Mouse (Mus musculus): ENCODE measurements around the gene Atp6v0b. TPM values are rescaled to one million over a fixed set of nuclear protein-coding genes. Genes with fewer than 3 reads are reported as not detected.

The Atp6v0b gene
- polyA plus RNA-seq, 1 experiment from 2014 or later = 305 TPM

- peak overlapping the region; percentile 87 for H3K4me3 ChIP-seq (ENCODE audit: low read length)
- ATAC-seq (ENCODE audit: low FRiP score, low TSS enrichment) = no peak
- peaks cover 33% of the 10 kb centered on the region for H3K4me1 ChIP-seq (ENCODE audit: insufficient read depth, low read length)
- H3K9ac ChIP-seq (replicated peaks; ENCODE audit: low read length) = 0 out of 2 replicates have a peak overlapping the region, but pooled peaks have one; percentile 85
- no peak overlapping the region for H3K27ac ChIP-seq (ENCODE audit: low read length)
- no peaks in the 10 kb centered on the region for H3K9me3 ChIP-seq (ENCODE audit: low read length)
- peak overlapping the region; percentile 99 for H3K4me2 ChIP-seq (replicated peaks; ENCODE audit: low read depth, low read length)
- H3K36me3 ChIP-seq (ENCODE audit: insufficient read depth, low read length) = peaks cover 12% of the 10 kb centered on the region
- H3K27me3 ChIP-seq (ENCODE audit: insufficient read depth, low read length) = no peaks in the 10 kb centered on the region
- 59% methylated on average over 3 of the region's 3 CpGs for WGBS
Measured at GRCm38 (mm10) chr4:117913421-117913820, 26.3 kb upstream of the Atp6v0b start.

- ATAC-seq (ENCODE audit: low FRiP score, low TSS enrichment) = no peak
- Histone ChIP-seq H3K9me3 (ENCODE audit: low read length) (no peaks in the 10 kb centered on the region), H3K9ac (replicated peaks; ENCODE audit: low read length) (no peak overlapping the region), H3K4me3 (ENCODE audit: low read length) (no peak overlapping the region), H3K4me2 (replicated peaks; ENCODE audit: low read depth, low read length) (no peak overlapping the region), H3K27me3 (ENCODE audit: insufficient read depth, low read length) (no peaks in the 10 kb centered on the region), H3K27ac (ENCODE audit: low read length) (no peak overlapping the region), H3K4me1 (ENCODE audit: insufficient read depth, low read length) (peaks cover 33% of the 10 kb centered on the region), H3K36me3 (ENCODE audit: insufficient read depth, low read length) (peaks cover 12% of the 10 kb centered on the region)
- WGBS = 45% methylated on average over 7 of the region's 7 CpGs
Measured at GRCm38 (mm10) chr4:117912685-117913273, 25.6 kb upstream of the Atp6v0b start.

GRCm38 (mm10) chr4:117912131-117912561 is 25.0 kb upstream of the Atp6v0b start:
- H3K4me1 ChIP-seq (ENCODE audit: insufficient read depth, low read length) = peaks cover 33% of the 10 kb centered on the region
- no peak overlapping the region for H3K9ac ChIP-seq (replicated peaks; ENCODE audit: low read length)
- H3K9me3 ChIP-seq (ENCODE audit: low read length) = no peaks in the 10 kb centered on the region
- no peak overlapping the region for H3K4me3 ChIP-seq (ENCODE audit: low read length)
- no peak overlapping the region for H3K27ac ChIP-seq (ENCODE audit: low read length)
- peaks cover 12% of the 10 kb centered on the region for H3K36me3 ChIP-seq (ENCODE audit: insufficient read depth, low read length)
- no peaks in the 10 kb centered on the region for H3K27me3 ChIP-seq (ENCODE audit: insufficient read depth, low read length)
- no peak overlapping the region for H3K4me2 ChIP-seq (replicated peaks; ENCODE audit: low read depth, low read length)
- no peak for ATAC-seq (ENCODE audit: low FRiP score, low TSS enrichment)
- 95% methylated on average over 13 of the region's 13 CpGs for WGBS

GRCm38 (mm10) chr4:117908834-117909453 is 21.8 kb upstream of the Atp6v0b start:
- Histone ChIP-seq H3K9me3 (ENCODE audit: low read length) (no peaks in the 10 kb centered on the region), H3K27me3 (ENCODE audit: insufficient read depth, low read length) (no peaks in the 10 kb centered on the region), H3K36me3 (ENCODE audit: insufficient read depth, low read length) (peaks cover 26% of the 10 kb centered on the region), H3K4me1 (ENCODE audit: insufficient read depth, low read length) (peaks cover 19% of the 10 kb centered on the region), H3K27ac (ENCODE audit: low read length) (no peak overlapping the region), H3K4me3 (ENCODE audit: low read length) (no peak overlapping the region), H3K4me2 (replicated peaks; ENCODE audit: low read depth, low read length) (no peak overlapping the region), H3K9ac (replicated peaks; ENCODE audit: low read length) (no peak overlapping the region)
- WGBS = 75% methylated on average over 8 of the region's 8 CpGs
- no peak for ATAC-seq (ENCODE audit: low FRiP score, low TSS enrichment)

GRCm38 (mm10) chr4:117906196-117906595 is 19.1 kb upstream of the Atp6v0b start:
- 79% methylated on average over 3 of the region's 3 CpGs for WGBS
- H3K4me2 ChIP-seq (replicated peaks; ENCODE audit: low read depth, low read length) = no peak overlapping the region
- no peaks in the 10 kb centered on the region for H3K9me3 ChIP-seq (ENCODE audit: low read length)
- no peak overlapping the region for H3K4me3 ChIP-seq (ENCODE audit: low read length)
- H3K27ac ChIP-seq (ENCODE audit: low read length) = no peak overlapping the region
- H3K4me1 ChIP-seq (ENCODE audit: insufficient read depth, low read length) = 0 out of 2 replicates have a peak, but pooled peaks cover 4% of the 10 kb centered on the region
- no peaks in the 10 kb centered on the region for H3K27me3 ChIP-seq (ENCODE audit: insufficient read depth, low read length)
- no peak for ATAC-seq (ENCODE audit: low FRiP score, low TSS enrichment)
- no peak overlapping the region for H3K9ac ChIP-seq (replicated peaks; ENCODE audit: low read length)
- peaks cover 42% of the 10 kb centered on the region for H3K36me3 ChIP-seq (ENCODE audit: insufficient read depth, low read length)

GRCm38 (mm10) chr4:117904761-117905160 is 17.6 kb upstream of the Atp6v0b start:
- 94% methylated on average over 8 of the region's 8 CpGs for WGBS
- ATAC-seq (ENCODE audit: low FRiP score, low TSS enrichment) = no peak
- Histone ChIP-seq H3K4me2 (replicated peaks; ENCODE audit: low read depth, low read length) (no peak overlapping the region), H3K4me3 (ENCODE audit: low read length) (no peak overlapping the region), H3K36me3 (ENCODE audit: insufficient read depth, low read length) (peaks cover 53% of the 10 kb centered on the region), H3K27ac (ENCODE audit: low read length) (no peak overlapping the region), H3K4me1 (ENCODE audit: insufficient read depth, low read length) (0 out of 2 replicates have a peak, but pooled peaks cover 4% of the 10 kb centered on the region), H3K9me3 (ENCODE audit: low read length) (no peaks in the 10 kb centered on the region), H3K27me3 (ENCODE audit: insufficient read depth, low read length) (no peaks in the 10 kb centered on the region), H3K9ac (replicated peaks; ENCODE audit: low read length) (no peak overlapping the region)

GRCm38 (mm10) chr4:117904094-117904493 is 17.0 kb upstream of the Atp6v0b start:
- Histone ChIP-seq H3K4me3 (ENCODE audit: low read length) (no peak overlapping the region), H3K4me1 (ENCODE audit: insufficient read depth, low read length) (0 out of 2 replicates have a peak, but pooled peaks cover 4% of the 10 kb centered on the region), H3K36me3 (ENCODE audit: insufficient read depth, low read length) (peaks cover 59% of the 10 kb centered on the region), H3K9ac (replicated peaks; ENCODE audit: low read length) (no peak overlapping the region), H3K27ac (ENCODE audit: low read length) (no peak overlapping the region), H3K4me2 (replicated peaks; ENCODE audit: low read depth, low read length) (no peak overlapping the region), H3K9me3 (ENCODE audit: low read length) (no peaks in the 10 kb centered on the region), H3K27me3 (ENCODE audit: insufficient read depth, low read length) (no peaks in the 10 kb centered on the region)
- ATAC-seq (ENCODE audit: low FRiP score, low TSS enrichment) = no peak
- 93% methylated on average over 10 of the region's 10 CpGs for WGBS

- H3K4me3 ChIP-seq (ENCODE audit: low read length) = no peak overlapping the region
Measured at GRCm38 (mm10) chr4:117898111-117898510, 11.0 kb upstream of the Atp6v0b start.

GRCm38 (mm10) chr4:117896031-117896430 is 8.9 kb upstream of the Atp6v0b start:
- Histone ChIP-seq H3K27me3 (ENCODE audit: insufficient read depth, low read length) (no peaks in the 10 kb centered on the region), H3K9ac (replicated peaks; ENCODE audit: low read length) (no peak overlapping the region), H3K4me2 (replicated peaks; ENCODE audit: low read depth, low read length) (no peak overlapping the region), H3K4me1 (ENCODE audit: insufficient read depth, low read length) (peaks cover 3% of the 10 kb centered on the region), H3K27ac (ENCODE audit: low read length) (no peak overlapping the region), H3K9me3 (ENCODE audit: low read length) (no peaks in the 10 kb centered on the region), H3K36me3 (ENCODE audit: insufficient read depth, low read length) (peaks cover 41% of the 10 kb centered on the region), H3K4me3 (ENCODE audit: low read length) (no peak overlapping the region)
- no peak for ATAC-seq (ENCODE audit: low FRiP score, low TSS enrichment)
- 98% methylated on average over 6 of the region's 6 CpGs for WGBS

More at GRCm38 (mm10) chr4:117898111-117898510, 11.0 kb upstream of the Atp6v0b start:
- Histone ChIP-seq H3K9me3 (ENCODE audit: low read length) (no peaks in the 10 kb centered on the region), H3K27ac (ENCODE audit: low read length) (no peak overlapping the region), H3K4me1 (ENCODE audit: insufficient read depth, low read length) (no peaks in the 10 kb centered on the region), H3K4me2 (replicated peaks; ENCODE audit: low read depth, low read length) (no peak overlapping the region), H3K9ac (replicated peaks; ENCODE audit: low read length) (no peak overlapping the region), H3K27me3 (ENCODE audit: insufficient read depth, low read length) (no peaks in the 10 kb centered on the region), H3K36me3 (ENCODE audit: insufficient read depth, low read length) (peaks cover 61% of the 10 kb centered on the region)
- ATAC-seq (ENCODE audit: low FRiP score, low TSS enrichment) = no peak
- WGBS = 87% methylated on average over 3 of the region's 3 CpGs

- Histone ChIP-seq H3K9ac (replicated peaks; ENCODE audit: low read length) (no peak overlapping the region), H3K27me3 (ENCODE audit: insufficient read depth, low read length) (no peaks in the 10 kb centered on the region), H3K4me3 (ENCODE audit: low read length) (no peak overlapping the region), H3K36me3 (ENCODE audit: insufficient read depth, low read length) (peaks cover 34% of the 10 kb centered on the region), H3K9me3 (ENCODE audit: low read length) (no peaks in the 10 kb centered on the region), H3K4me1 (ENCODE audit: insufficient read depth, low read length) (peaks cover 8% of the 10 kb centered on the region), H3K27ac (ENCODE audit: low read length) (no peak overlapping the region), H3K4me2 (replicated peaks; ENCODE audit: low read depth, low read length) (no peak overlapping the region)
- no peak for ATAC-seq (ENCODE audit: low FRiP score, low TSS enrichment)
- WGBS = 82% methylated on average over 7 of the region's 7 CpGs
Measured at GRCm38 (mm10) chr4:117895339-117895738, 8.2 kb upstream of the Atp6v0b start.

All from kidney, embryonic 16.5 days (tissue).